Mouse (Mus musculus) lung, postnatal 0 days (tissue): ENCODE results near the gene Bricd5.

ENCODE experiments used
- CTCF ChIP-seq: IDR thresholded peaks from 2 replicates; pipeline ENCODE4 v1.5.1; 2016; ENCODE audit warnings: antibody characterized with exemption, mild to moderate bottlenecking
- EP300 ChIP-seq: IDR thresholded peaks from 2 replicates; pipeline ENCODE4 v1.6.1; 2016; ENCODE audit warnings: antibody characterized with exemption, mild to moderate bottlenecking, control low read depth

- peak; percentile 69 for TF ChIP-seq CTCF
- TF ChIP-seq EP300 = no peak
Observed at GRCm38 (mm10) chr17:24461580-24461979, 12.1 kb upstream of the Bricd5 start.
